Mouse (Mus musculus): ENCODE measurements around the gene Ddt. TPM values are rescaled to one million over a fixed set of nuclear protein-coding genes. Genes with fewer than 3 reads are reported as not detected.
"Not testable (repeated sequence)": the region's sequence is repeated elsewhere in the genome, so short reads cannot be mapped to it uniquely, and the experiment has no call there.

Gene Ddt
- total RNA-seq, 1 experiment from 2014 or later: 63.9 TPM

DNA sequence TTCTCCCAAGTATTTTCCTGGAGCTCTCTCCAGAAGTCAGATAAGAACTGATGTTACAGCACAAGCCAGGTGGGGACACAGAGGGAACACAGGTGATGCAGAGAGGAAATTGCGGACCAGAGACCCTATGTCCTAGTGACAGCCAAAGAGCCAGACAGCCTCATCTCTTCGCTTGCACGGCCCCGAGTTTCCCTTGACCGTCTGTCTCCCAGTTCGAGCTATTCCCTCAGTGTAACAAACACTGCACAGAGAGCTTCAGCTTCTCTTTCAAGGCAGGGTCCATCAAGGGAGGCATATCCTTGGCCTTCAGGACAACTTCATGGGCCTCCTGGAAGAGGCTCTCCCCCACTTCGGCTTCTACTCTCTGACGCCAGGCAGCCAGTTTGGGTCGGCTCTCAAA lies 1.4 kb upstream of the Ddt start:
- no peak for ATAC-seq (replicated peaks; ENCODE audit: low read depth, poor library complexity, severe bottlenecking)

DNA sequence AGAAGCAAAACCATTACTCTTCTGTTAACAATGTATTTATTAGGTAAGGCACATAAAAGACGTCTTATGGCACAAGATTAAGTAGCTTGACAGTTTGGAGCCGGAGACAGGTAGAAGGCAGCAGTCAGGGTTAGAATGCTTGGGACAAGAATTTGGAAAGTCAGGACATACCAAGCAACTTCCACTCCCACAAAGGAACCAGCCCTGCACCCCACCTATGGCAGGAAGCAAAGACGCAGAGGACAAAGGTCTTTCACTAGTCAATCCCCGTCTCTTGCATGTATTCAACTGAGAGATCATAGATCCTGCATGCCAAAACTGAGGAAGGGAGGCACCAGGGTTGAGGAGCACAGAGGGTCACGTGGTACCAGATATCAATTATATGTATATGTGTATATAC lies 888 bp upstream of the Ddt start:
- ATAC-seq (replicated peaks; ENCODE audit: low read depth, poor library complexity, severe bottlenecking): no peak

DNA sequence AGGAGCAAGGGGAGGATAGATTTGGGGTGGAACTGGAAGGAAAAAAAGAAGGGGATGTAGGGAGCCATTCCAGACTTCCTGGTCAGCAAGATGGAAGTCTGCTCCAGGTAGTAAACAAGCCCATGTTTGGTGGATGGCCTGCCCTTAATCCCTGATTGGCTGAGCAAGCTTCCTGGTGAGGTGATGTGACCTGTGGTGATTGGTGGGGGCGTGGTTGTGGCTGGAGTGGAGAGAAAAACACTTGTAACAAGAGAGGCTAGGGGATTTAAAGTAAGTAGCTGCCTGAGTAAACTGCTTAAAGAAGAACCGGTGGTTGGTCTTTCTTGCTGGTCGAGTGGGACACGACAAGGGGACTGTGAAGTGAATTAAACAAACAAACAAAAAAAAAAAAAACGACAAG lies 5.5 kb downstream of the Ddt start:
- not testable (repeated sequence) for ATAC-seq (replicated peaks; ENCODE audit: low read depth, poor library complexity, severe bottlenecking)

DNA sequence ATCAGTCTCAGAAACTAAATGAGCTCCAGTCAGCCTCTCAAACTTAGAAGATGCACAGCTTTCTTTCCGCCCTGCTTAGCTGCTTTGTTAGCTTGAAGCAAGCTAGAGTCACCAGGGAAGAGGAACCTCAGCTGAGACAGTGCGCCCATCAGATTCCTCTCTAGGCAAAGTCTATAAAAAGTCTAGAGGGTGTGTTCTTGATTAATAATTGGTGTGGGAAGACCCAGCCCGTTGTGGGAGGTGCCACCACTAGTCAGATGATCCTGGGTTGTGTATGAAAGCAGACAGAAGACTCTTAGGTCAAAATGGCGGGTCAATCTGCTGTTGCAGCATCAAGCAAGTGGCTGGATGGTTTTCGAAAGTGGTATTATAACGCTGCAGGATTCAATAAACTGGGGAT lies 6.4 kb downstream of the Ddt start:
- no peak for ATAC-seq (replicated peaks; ENCODE audit: low read depth, poor library complexity, severe bottlenecking)

DNA sequence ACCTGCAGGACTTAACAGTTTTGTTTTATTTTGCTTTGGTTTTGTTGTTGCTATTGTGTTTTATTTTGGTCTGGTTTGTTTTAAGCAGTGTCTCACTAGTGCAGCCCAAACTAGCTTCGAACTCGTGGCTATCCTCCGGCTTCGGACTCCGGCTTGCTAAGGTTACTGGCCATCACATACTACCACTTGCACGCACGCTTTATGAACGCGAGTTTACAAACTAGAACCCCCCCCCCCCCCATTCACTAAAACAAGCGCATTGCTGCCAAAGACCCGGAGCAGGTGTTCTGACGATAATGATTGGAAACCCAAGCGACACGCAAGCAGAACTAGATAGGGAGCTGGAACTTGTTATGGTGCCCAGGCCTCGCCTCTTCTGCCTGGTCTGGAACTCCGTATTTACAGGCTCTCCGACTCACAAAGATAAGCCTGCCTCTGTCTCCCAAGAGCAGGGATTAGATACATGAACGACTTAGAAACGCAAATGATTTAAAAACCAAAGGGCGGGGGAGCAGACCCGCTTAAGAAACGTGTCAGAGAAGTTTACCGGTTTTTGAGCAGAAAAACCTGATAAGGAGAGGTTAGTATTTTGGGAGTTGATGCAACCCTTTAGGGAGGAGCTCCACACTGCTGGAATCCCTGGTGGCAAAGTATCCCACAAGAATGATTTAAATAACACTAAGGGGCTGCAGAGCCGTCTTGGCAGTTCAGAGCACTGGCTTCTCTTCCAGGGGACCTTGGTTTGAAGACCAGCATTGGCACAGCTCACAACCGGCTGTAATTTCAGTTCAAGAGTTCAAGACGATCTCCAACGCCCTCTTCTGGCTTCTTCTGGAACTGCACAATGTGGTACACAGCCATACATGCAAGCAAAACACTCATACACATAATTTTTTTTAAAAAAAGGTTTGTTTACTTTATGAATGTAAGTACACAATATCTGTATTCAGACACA lies 8.4 kb downstream of the Ddt start:
- ATAC-seq (replicated peaks; ENCODE audit: low read depth, poor library complexity, severe bottlenecking): peak; percentile 56

DNA sequence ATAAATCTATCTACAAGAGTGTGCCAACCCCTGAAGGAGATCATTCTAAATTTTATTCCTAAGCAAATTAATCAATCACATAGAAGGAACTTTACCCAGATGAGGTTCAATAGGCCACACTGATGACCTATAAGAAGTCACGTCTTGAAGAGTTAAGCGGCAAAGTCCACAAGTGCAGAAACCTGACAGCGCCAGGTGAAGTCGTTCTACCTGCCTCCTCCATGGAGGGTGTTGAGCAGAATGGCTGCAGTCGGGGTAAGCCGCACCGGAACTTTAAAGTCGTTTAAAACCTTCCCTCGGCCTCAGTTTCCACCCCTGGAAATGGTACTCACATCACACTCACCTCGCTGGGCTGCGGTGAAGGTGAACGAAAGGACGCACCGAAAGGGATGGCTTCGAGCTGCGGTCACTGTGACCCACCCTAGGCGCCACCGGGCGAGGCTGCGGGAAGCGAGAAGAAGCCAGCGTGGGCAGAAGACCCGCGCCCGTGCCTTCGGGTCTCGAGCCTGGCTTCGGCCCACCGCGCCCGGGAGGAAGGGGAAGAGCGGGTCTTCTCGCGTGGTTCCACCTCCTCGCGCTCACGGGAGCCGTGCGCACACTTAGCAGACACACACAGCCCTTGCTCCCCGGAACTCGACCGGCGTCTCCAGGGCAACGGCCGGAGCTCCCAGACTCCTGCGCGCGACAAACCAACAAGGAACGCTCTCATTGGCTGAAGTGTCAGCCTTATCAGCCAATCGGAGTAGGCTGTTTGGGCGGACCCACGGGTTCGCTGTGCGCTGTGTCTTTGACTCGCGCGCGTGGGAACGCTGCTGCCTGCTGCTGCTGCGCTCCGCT lies 9.3 kb downstream of the Ddt start, which contains the start of gene Cabin1:
Gene Cabin1, minus strand, starts transcription at position 660 of the 837 bp plus-strand sequence.
- ATAC-seq (replicated peaks; ENCODE audit: low read depth, poor library complexity, severe bottlenecking): peak; percentile 98

DNA sequence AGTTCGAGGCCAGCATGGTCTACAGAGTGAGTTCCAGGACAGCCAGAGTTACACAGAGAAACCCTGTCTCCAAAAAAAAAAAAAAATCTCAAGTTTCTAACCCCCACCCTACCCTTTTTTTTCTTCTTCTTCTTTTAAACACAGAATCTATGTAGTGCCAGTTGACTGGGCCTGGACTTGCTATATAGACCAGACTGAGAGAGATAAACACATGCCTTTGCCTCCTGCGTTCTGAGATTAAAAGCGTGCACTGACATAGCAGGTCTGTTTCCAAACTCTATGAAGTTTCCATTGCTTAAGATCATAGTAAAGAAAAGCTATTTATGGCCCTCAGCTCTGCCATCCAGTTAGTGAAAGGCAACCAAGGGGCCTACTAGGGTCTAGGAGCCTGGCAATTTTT lies 10.8 kb downstream of the Ddt start:
- no peak for ATAC-seq (replicated peaks; ENCODE audit: low read depth, poor library complexity, severe bottlenecking)

DNA sequence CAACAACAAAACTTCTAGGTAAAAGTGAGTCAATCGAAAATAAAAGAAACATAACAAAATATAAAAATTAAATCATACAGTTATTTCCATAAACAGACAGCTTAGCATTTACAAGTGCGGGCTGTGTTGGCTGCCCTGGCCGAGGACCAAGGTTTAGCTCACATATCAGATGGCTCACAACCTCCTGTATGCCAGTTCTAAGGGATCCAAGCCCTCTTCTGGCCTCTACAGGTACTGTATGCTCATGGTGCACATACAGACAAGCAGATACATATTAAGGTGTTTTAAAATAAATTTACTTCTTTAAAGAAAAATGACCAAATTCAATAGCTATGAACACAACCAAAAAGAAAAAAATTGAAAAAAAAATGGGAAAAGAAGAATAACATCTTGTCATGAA lies 12.9 kb downstream of the Ddt start:
- no peak for ATAC-seq (replicated peaks; ENCODE audit: low read depth, poor library complexity, severe bottlenecking)

DNA sequence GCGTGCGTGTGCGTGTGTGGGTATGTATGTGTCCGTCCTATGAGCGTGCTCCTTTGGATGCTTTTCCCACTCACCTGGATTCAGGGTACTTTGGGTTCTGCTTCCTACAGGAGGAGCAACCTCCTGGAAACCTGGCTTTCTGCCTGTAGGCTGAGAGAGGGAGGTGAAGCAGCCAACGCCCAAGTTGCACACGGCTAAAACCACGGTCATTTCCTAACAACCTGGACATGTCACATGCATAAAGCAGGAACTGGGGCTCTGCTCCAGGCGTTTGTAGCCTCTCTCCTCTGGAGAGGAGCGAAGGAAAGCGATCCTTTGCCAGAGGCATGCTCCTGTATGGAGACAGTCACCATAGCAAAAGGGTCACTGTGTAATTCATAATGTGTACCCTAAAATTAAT lies 16.5 kb downstream of the Ddt start:
- no peak for ATAC-seq (replicated peaks; ENCODE audit: low read depth, poor library complexity, severe bottlenecking)

DNA sequence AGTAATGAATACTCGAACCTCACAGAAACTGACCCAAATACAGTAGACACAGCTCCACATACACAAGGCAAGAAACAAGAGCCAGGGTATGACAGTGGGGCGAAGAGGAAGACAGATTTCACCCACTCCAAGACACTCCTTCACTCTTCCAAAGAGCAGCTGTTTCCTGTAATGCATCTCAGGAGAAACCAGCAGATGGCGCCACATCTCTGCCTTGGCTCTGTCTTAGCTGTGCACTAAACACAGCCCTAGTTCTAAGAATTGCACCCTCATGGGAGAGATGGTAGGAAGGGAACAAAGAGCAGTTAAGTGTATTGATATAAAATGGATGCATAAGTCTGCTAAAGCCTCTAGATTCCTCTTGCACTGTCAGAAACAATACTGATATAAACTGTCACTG lies 29.2 kb downstream of the Ddt start:
- ATAC-seq (replicated peaks; ENCODE audit: low read depth, poor library complexity, severe bottlenecking): peak; percentile 93

DNA sequence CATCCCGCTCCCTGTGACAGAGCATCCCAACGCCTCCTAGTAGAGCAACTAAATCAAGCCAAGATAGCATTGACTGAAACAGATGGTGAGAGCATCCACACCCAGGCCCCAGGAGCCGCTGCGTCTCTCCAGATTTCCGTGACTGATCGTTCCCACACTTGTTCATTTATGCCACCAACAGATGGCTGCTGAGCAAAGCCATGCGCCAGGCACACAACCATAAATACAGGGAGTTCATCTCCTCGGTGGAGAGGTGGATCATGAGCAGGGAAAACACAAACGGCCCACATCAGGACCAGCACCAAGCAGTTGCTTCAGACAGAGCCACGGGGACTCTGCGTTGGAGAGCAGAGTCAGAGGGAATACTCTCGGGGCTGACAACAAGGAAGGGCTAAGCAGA lies 29.8 kb downstream of the Ddt start:
- ATAC-seq (replicated peaks; ENCODE audit: low read depth, poor library complexity, severe bottlenecking): no peak

DNA sequence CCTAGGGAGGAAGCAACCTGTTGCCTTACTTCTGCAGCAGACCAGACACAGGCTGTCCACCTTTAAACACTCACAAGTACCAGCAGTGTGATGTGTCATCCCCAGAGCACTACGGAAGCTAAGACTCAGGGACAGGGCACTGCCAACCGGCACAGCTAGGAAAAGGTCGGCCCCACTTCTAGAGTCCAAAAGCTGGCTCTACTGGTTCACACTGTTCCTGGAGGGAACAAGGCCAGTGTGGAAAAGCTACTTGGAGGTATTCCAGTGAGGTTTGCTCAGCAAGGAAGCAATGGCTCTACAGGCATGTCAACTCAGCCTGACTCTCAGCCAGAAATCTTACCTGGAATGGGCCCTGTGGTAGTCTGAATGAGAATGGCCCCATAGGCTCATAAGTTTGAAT lies 32.3 kb downstream of the Ddt start:
- ATAC-seq (replicated peaks; ENCODE audit: low read depth, poor library complexity, severe bottlenecking): no peak

DNA sequence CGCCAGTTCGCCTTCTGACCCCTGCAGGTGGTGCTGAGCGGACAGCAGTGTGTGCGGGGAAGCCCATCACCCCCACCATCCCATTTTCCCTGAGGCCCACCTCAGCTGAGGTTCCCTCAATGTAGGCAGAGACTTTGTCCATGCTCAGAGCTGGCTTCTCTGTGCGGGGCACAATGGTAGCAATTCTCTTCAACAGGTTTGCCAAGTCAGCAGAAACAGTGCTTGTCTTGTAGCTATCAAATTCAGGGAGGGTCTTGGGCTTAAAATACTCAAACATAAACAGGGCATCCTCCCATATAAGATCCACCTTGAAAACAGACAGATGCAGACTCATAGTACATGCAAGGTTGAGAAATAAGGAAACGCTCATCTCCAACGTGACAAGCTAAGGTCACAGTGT lies 47.8 kb downstream of the Ddt start:
- no peak for ATAC-seq (replicated peaks; ENCODE audit: low read depth, poor library complexity, severe bottlenecking)

Other genes with a start within 250 kb of the Ddt start
- not detected in 2 replicates for gene Lrrc75b, start 213.1 kb downstream of the Ddt start, total RNA-seq (2017)
- 0.23 TPM in 1 of 2 replicates, not detected in the other for gene Ggt1, start 211.8 kb downstream of the Ddt start, total RNA-seq (2017)
- gene Ggt5, start 184.1 kb downstream of the Ddt start, total RNA-seq (2017): 4.6 and 7.8 TPM in 2 replicates
- gene Susd2, start 129.4 kb downstream of the Ddt start, total RNA-seq (2017): 0.59 TPM in 1 of 2 replicates, not detected in the other
- 23.0 and 38.6 TPM in 2 replicates for gene Cabin1, start 9.1 kb downstream of the Ddt start, total RNA-seq (2017)
- gene Gm20441, start 7.5 kb upstream of the Ddt start, total RNA-seq (2017): not detected in 2 replicates
- 2.3 and 7.5 TPM in 2 replicates for gene Gstt3, start 8.0 kb upstream of the Ddt start, total RNA-seq (2017)
- 0.63 and 0.96 TPM in 2 replicates for gene Gstt1, start 25.2 kb upstream of the Ddt start, total RNA-seq (2017)
- not detected in 2 replicates for gene Gstt4, start 49.1 kb upstream of the Ddt start, total RNA-seq (2017)
- 10.7 and 19.0 TPM in 2 replicates for gene Gstt2, start 64.0 kb upstream of the Ddt start, total RNA-seq (2017)
- gene Mif, start 86.8 kb upstream of the Ddt start, total RNA-seq (2017): 521 and 525 TPM in 2 replicates
- gene Derl3, start 120.0 kb upstream of the Ddt start, total RNA-seq (2017): not detected in 2 replicates
- gene Smarcb1, start 148.2 kb upstream of the Ddt start, total RNA-seq (2017): 76.4 and 88.3 TPM in 2 replicates
- 39.6 and 50.1 TPM in 2 replicates for gene Chchd10, start 159.7 kb upstream of the Ddt start, total RNA-seq (2017)
- 1.6 TPM in 1 of 2 replicates, not detected in the other for gene Mmp11, start 163.1 kb upstream of the Ddt start, total RNA-seq (2017)
- gene Gm867, start 167.3 kb upstream of the Ddt start, total RNA-seq (2017): not detected in 2 replicates
- not detected in 2 replicates for gene Vpreb3, start 169.6 kb upstream of the Ddt start, total RNA-seq (2017)
- 0.46 TPM in 1 of 2 replicates, not detected in the other for gene Gm5134, start 181.1 kb upstream of the Ddt start, total RNA-seq (2017)